Mouse (Mus musculus) lung, postnatal 25 days (tissue): Measurements from ENCODE around the gene Irf3.
A peak's percentile ranks its signal among the peaks of the same experiment; 100 is the strongest.
"Not testable (repeated sequence)": the region's sequence is repeated elsewhere in the genome, so short reads cannot be mapped to it uniquely, and the experiment has no call there.

Experiments used
- DNase-seq: peaks from one replicate; pipeline ENCODE4 v3.0.0; 2022; ENCODE audit warnings: low spot score

Gene Irf3

DNA sequence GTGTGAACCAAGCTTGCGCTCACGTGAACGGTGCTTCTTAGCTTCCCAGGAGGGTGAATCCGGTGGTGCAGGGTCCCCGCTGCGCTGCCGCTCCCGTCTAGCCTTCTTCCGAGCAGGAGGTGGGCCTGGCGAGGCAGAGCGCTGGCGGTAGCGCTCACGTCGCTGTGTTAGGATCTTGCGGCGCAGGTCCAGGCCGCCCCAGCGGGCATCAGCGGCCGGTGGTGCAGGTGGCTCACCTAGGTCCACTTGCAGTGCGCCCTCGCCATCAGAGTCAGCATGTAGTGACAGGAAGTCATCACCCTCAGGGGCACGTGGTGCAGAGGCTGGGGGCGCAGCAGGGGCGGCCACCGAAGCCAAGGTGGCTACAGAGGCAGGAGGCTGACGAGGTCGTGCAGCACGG, 10.4 kb downstream of the Irf3 start:
- DNase-seq = no peak

DNA sequence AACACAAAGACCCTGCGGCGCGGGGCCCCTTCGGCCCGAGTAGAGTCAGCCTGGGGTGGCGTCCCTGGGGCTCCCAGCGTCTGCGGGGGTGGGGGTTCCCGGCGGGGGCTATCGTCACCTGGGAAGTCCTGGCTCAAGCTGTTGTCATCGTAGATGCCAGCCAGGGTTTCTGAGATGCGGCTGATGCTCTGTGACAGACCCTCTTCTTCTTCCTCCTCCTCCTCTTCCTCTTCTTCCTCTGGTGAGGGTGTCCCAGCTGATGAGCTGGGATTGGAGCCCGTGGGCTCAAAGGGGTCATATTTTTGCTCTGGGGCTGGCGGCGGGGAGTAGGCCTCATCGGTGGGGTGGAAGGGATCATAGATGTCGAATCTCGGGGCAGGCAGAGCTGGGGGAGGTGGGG, 11.0 kb downstream of the Irf3 start:
- DNase-seq = no peak

DNA sequence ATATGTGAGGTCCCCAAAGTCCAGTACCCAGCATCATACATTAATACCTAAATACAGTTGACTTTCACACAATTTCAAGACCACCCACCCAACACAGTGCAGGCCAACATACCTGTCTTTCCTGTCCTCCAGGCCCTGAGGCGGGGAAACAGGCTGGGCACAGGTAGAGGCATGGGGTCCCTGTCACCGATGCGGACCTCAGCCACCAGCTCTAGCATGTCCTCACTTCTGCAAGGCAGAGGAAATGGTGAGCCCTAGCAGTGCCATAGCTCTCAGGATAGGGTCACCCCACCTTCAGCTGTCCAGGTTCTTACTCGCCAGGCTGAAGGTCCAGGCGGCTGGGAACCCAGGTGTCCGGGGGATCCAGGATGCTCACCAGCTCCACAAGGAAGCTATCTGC, 14.6 kb downstream of the Irf3 start:
- DNase-seq = no peak

DNA sequence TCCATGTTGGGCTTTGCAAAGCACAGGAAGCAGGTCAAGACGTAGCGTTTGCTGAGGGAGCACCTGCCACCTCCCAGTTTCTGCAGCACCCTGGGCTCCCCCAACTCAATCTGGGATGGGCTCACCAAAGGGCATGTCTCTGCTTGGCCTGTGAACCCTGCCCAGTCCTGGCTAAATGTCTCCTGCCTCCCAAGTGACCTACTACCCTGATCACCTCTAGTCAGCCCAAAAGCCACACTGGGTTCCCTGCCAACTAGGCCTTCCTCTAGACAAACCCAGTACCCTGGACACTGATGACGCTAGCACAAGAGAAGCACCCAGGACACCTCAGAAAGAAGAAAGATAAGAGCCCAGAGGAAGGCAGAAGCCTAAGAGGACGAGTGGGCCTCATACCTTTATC, 15.4 kb downstream of the Irf3 start:
- DNase-seq = no peak

DNA sequence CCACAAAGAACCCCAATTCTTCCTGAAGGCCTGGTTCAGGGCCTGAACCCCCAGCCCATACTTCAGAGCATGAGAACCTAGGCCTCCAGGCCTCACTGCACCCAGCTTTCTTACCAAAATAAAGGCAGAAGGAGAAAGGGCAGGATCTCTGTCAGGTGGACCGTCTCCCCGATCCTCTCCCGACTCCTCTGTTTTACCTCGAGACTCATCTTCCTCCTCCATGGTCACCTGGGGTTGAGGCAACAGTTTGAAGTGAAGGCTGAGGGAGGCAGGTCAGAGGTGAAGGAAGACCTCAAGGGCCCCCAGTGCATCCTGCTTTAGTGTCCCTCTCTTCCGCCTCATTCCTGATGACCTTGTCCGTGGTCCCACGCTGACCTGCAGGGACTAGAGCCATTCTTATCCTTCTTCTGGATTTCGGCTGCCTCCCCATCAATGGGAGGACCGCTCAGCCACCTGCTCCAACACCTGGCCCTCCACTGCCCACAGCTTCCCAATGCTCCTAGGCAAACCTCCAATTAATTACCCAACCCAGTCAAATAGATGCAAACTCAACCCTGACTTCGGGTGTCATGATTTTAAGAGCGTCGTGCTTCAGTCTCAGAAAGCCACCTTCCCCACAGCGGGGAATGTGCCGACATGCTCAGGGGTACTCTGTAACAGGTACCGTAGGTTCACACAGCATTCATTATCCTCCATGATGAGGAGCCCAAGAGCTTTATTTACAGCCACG, 16.1 kb downstream of the Irf3 start:
- DNase-seq = no peak

DNA sequence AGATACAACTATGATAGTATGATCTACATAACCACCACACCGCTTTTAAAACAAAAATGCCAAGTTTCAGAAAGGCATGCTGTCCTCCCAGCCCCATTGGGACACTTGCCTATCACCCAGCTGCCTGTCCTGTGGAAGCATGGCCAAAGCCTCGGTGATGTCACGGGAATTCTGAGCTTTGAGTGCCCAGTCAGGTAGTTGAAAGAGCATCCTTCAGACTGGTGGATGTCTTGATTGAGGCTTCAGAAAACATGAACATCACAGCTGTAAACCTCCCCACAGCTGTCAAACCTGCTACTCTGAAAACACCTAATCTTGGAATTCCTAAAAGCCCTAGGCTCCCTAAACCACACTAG, 16.6 kb downstream of the Irf3 start:
- no peak for DNase-seq

DNA sequence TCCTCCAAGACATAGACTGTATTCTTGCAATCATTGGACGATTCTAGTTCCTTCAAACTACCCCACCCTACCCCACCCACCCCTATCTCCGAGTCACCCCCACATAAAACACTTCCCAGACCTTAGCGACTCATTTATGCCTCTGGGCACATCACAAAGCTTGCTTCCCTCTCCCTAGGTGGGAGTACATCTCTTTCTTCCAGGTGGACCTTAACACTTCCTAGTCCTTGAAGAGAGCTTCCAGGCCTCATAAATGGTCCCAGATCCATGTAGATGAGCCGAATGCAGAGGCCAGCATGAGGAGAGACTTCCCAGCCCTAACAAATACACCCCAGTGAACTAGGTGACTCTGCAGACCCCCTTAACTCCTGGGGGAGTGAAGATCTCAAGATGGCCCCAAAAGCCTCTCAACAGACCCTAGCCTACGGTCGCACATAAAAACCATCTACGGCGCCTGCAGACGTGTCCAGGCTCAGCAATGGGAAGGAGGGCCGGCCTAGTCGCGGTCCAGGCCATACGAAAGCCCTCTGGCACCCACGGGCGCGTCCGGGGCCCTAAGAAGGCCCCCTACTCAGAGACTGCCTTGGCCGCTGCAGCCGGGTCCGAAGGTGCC, 18.0 kb downstream of the Irf3 start:
- no peak for DNase-seq

DNA sequence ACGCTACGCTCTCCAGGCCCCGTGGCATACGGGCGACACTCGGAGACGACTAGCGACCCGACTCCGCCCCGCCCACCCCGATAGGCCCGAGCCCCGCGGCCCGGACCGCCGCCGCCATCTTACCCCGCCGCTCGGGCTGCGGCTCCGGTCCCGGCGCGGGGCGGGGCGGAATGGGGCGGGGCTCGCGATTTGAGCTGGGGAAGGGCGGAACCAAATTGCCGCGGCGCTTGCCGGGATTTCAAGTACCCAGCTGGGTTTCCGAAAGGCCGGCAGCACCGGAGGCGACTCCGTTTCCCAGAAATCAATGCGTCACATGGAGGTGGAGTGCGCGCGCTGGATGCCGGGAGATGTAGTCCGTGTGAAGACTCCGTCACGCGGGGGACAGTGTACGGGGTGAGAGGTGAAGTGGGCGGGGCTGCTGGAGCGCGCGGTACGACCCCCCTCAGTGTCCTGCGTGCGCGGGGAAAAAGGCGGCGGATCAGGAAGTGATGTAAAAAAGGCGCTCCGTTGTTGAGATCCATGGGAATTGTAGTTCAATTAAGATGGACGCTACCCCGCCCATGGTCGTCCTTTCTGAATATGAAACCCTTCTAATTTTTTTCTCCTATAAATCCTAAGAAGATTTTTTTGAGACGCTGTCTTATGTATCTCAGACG, 18.6 kb downstream of the Irf3 start, which contains the start of gene Scaf1:
Gene Scaf1 (minus strand): TSS at position 407 of the 656 bp plus-strand sequence.
- DNase-seq = peak; percentile 100

DNA sequence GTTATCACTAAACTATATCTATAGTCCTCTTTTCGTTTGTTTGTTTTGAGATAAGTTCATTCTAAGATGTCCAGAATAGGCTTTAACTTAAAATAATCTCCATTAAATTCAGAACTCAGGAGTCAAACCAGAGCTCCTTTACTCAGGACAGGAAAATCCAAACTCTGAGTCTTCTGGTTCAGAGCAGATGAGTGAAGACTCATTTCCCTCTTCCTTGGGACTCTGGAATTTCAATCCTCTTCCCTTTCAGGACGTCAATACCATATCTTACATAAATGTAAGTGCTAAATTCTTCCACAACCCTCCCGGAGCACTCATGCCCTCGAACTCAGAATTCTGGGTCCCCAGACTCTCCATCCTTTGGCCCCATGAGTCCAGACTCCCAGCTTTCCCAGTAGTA, 19.3 kb downstream of the Irf3 start:
- DNase-seq = no peak

DNA sequence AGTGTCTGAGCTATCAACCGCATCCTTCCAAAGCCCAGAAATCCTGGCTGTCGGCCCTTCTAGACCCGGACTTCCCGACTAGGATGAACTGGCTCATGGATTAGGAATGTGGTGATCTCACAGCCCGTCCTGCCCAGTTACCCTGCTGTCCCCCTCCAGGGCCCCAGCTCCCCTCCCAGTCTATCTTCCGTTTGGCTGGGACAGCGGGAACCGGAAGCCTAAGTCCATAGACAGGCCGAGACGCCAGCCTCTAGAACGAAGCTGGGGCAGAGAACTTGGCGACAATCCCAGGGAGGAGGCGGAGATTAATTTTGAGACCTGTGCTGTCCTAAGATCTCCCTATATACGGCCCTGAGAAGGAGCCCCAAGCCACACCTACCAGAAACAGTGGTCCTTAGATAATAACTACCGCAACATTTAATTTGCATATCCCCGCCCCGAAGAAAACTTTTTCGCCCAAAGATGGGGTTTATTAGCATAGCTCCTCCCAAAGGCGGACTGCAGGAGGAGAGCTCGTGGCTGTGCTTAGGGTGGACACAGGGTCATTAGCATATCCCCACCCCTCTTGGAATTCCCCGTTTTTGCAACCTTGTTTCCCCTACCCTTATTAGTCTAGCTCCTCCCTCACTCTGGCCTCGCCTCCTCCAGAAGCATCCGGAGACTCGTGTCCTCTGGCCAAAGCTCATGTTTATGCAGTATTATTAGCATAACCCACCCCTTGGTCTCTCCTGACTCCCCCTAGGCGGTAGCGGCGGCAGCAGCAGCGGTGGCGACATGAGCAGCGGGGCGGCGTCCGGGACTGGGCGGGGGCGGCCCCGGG, 20.0 kb downstream of the Irf3 start, which contains the start of gene Rras:
Gene Rras (plus strand): TSS at position 720 of the 820 bp plus-strand sequence.
- DNase-seq = peak; percentile 99

DNA sequence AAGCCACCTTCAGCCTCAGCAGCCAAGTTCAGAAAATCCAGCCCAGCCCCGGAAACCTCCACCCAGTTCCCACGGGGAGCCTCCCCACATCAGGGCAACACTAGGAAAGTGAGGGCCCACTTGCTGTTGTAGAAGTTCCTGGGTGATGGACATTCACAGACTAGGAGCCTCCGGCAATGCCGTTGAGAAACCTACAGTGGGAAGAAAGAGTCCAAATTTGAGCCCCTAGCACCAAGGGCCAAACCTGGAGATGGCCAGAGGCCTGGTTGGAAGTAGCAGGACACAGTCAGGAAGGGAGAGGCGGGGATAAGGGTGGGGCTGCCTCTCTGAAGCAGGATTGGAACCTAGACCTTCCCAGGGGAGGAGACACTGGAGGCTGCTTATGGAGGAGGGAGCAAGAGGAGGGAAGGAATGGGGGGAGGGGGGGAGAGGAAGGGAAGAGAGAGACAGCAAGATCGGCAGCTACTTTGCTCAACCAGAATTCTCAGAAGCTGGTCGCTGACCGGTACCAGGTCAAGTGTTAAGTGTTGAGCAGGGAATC, 21.7 kb downstream of the Irf3 start:
- peak; percentile 86 for DNase-seq

DNA sequence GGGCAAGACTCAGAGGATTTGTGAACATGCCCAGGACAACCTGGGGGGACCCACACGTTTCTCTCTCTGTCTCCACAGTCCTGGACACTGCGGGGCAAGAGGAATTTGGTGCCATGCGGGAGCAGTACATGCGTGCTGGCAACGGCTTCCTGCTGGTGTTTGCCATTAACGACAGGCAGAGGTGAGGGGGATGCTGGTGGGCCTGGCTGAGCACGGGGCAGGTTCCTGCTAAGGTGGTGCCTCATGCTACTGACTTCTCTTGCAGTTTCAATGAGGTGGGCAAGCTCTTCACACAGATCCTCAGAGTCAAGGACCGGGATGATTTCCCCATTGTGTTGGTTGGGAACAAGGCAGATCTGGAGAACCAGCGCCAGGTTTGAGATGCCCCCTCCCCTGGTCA, 22.8 kb downstream of the Irf3 start:
- DNase-seq = no peak

DNA sequence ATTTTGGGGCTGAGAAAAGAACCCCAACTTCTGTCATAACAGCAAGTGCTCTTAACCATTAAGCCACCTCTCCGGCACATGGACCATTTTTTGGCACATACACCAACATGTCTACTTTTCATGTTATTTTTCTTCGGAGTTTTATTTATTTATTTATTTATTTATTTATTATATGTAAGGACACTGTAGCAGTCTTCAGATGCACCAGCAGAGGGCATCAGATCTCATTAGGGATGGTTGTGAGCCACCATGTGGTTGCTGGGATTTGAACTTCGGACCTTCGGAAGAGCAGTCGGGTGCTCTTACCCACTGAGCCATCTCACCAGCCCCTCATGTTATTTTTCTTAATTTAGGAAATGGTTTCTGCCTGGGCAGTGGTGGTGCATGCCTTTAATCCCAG, 26.3 kb downstream of the Irf3 start:
- DNase-seq = not testable (repeated sequence)

DNA sequence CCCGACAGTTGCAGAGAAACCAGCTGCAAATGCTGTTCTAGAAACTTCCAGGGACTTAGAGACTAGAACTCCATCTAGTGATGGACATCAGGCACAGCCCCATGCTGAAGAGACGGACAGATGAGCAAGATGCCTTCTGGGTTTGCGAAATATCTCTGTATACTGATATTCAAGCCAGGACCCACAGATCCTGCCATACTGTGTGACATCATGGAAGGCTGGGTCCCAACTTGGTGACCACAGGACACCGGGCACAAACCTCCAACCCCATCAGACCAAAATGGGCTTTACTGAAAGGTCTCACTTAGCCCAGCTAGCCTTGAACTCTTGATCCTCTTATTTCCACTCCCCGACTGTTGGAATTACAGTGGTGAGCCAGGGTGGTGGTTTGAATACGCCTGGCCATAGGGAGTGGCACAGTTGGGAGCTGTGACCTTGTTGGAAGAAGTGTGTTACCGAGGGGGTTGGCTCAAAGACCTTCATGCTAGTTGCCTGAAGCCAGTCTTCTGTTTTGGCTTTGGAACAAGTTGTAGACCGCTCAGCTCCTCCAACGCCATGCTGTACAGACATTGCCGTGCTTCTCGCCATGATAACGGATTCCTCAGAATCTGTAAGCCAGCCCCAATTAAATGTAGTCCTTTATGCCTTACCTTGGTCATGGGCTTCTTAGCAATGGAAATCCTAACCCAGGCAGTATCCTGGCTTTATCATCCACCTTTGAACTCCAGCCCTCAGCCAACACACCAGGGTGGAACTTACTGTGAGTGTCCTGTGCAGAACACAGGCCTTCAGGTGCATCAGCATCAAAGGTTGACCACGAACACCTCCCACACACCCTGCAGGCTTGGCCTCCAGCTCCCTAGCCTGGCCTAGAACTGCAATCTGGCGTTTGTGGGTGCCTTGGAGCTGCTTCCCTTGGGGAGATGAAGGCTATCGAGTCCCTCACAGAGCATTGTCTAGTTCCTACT, 27.1 kb downstream of the Irf3 start:
- no peak for DNase-seq

DNA sequence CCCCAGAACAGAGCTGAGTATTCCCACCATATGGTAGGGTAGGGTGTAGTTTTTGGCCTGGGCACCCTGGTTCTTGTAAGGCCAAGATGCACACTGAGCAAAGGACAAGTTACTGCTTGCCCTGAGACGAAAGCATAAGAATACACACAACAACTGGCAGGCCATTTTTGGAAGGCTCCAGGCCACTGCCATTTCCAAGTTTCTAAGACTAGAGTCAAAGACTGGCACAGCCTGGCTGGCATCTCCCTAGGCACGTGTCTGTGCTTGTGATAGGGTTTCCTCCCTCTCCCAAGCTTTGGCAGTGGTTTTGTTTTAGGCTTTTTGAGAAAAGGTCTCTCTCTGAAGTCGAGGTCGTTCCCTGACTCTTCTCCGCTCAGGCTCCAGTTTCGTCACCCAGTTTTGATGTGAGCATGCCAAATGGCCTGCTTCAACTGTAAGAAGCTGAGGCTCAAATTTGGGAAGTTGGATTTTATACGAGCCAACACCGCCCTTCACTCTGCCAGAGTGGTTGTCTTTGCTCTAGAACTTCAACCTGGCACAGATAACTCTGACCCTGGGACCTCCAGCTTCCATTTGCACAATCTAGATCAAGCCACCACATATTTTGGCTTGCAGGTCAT, 28.3 kb downstream of the Irf3 start:
- DNase-seq = no peak

DNA sequence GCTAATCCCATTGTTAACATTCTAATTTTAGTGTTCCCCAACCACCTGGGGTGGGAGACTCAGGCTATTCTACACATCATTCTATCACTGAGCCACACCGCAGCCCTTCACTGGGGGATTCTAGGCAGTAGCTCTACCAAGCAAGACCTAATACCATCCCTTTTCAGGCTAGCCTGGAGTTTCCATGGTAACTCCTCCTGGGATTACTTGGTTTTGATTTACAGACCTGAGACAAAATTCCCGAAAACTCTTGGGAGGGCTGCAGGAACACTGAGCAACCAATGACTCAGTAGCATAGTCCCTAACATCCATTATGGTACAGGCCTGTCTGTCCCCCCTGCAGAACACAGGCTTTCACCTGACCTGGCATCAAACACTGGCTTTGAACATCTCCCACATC, 28.8 kb downstream of the Irf3 start:
- DNase-seq = no peak

DNA sequence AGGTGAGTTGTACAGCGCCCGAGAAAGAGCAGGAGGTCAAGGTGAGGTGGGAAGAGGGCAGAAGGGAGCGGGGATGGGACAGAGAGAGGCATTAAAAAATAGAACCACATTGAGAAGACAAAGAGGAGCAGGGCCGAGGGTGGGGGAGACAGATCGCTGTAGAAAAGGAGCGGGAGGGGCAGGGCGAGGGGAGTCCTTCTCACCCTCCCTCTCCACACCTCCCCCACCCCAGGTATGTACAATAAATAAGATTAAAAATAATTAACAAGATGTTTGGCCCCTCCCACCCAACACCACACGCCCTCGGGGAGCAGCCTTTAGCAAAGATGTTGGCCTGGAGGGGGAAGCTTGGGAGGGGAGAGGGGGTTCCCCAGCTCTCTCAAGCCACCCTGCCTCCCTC, 30.3 kb downstream of the Irf3 start:
- no peak for DNase-seq

DNA sequence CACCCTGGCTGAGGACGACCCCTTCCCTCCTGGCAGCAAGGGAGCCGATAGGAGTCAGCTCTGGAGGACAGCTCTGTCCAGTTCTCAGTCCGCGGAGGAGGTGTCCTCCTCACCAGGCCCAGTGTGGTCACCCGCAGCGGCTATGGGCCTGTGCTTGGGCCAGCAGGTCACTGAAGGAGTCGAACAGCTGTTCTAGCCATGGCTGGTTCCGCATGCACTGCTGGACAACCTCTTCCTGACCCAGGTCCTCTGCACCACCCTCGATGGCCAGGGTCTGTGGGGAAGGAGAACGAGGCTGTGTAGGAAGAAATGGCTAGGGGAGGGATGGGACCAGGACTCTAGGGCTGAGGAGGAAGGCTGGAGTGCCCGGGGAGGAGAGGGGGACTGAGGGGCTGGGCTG, 30.9 kb downstream of the Irf3 start:
- DNase-seq = no peak

DNA sequence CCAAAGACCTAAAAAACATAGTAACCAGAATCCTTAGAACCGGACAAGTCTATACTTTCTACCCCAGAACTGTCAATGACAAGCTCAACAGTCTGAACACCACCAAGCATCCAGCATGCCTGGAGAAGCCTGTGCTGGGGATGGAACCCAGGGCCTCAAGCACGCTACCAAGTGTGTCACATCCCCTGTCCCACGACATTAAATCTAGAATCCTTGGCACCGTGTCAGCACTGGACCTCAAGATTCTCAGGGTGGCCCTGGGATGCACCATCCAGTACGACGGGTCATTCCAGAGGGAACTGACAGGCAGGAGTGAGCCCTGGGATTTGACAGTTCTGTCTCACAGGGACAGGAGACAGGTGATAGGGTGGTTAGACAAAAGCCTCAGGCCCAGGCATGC, 32.5 kb downstream of the Irf3 start:
- no peak for DNase-seq

DNA sequence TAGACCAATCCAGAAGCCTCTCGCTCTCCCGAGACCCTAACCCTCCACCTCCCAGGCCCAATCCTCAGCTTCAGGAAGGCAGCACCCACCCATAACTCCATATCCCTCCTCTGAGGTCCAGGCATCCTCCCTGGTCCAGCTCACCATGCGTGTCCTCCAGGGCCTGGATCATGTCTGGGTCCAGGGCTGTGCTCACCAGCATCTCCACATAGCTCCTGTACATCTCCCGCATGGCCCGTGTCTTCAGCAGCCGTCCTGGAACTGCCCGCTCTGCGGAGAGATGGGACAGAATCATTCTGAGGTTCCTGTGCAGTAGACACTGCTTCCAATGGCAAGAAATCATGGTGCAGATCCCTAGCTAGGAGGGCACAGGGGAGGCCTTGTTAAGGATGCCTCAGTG, 33.4 kb downstream of the Irf3 start:
- DNase-seq = no peak
